Comparison of ENCODE assay signal across 23 mouse cellular contexts in the genomic region with DNA sequence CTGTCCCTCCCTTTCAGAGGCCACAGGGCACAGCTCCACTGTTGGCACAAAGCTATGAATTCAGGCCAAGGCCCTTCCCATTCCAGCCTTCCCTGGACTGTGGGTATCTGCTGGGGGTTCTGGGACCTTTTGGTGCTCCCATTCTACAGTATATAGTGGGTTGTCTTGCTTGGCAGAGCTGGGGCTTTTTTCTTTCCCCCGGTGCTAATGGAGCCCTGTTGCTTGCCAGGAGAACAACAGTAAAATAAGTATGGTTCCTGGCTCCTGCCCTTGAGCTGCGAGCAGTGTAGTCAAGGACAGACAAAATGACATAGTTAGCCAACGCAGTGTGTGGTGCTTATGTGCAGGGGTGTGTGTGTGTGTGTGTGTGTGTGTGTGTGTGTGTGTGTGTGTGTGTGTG.
"Had no signal": no experiment of that assay in that cellular context is flagged by ENCODE, and none has a peak within 500 bp of the region (broad histone marks: within the 10 kb centered on the region; RNA-seq: fewer than 3 reads in every experiment).

No protein-coding gene starts in this region.

- H3K4me3 ChIP-seq: gastrocnemius, adult 2 months; heart, adult 2 months; heart, embryonic 12.5 days; hindbrain, embryonic 10.5 days; hindbrain, embryonic 12.5 days; intestine, embryonic 15.5 days; layer of hippocampus, adult 2 months; left cerebral cortex, adult 2 months; limb, embryonic 10.5 days; limb, embryonic 12.5 days; liver, embryonic 13.5 days; liver, embryonic 15.5 days had no signal

- H3K27ac ChIP-seq: gastrocnemius, adult 2 months; heart, adult 2 months; hindbrain, embryonic 10.5 days; hindbrain, embryonic 12.5 days; hindbrain, embryonic 14.5 days; intestine, embryonic 15.5 days; layer of hippocampus, adult 2 months; left cerebral cortex, adult 2 months; limb, embryonic 10.5 days; limb, embryonic 12.5 days; liver, embryonic 13.5 days; liver, embryonic 15.5 days had no signal

- H3K27me3 ChIP-seq: hindbrain, embryonic 12.5 days; intestine, embryonic 15.5 days; limb, embryonic 12.5 days; liver, embryonic 13.5 days; liver, embryonic 15.5 days had no signal

- H3K36me3 ChIP-seq: heart, embryonic 12.5 days; intestine, embryonic 15.5 days; liver, embryonic 13.5 days; liver, embryonic 15.5 days had no signal

- DNase-seq: gastrocnemius, adult 2 months; gastrocnemius, postnatal 10 days; gastrocnemius, postnatal 25 days; heart, adult 2 months; heart, postnatal 10 days; heart, postnatal 4 days; kidney, adult 18-20 months; kidney, adult 8-10 months; kidney, postnatal 10 days; kidney, postnatal 25 days; kidney, postnatal 4 days; liver; liver, embryonic 13.5 days had no signal

- H3K4me1 ChIP-seq: liver, embryonic 15.5 days had no signal

- H3K9me3 ChIP-seq: heart, embryonic 12.5 days; hindbrain, embryonic 10.5 days; hindbrain, embryonic 12.5 days; intestine, embryonic 15.5 days; limb, embryonic 10.5 days; limb, embryonic 12.5 days; liver, embryonic 13.5 days; liver, embryonic 15.5 days had no signal
